Mouse (Mus musculus): ENCODE results near the gene Ggn.
"Not testable (repeated sequence)": the region's sequence is repeated elsewhere in the genome, so short reads cannot be mapped to it uniquely, and the experiment has no call there.

Ggn gene

GRCm38 (mm10) chr7:29170066-29170754, at the start of gene Ggn, which contains the start of gene Spred3:
Gene Ggn, plus strand, starts transcription at chr7:29170210.
Gene Spred3, minus strand, starts transcription at chr7:29170411.
- DNase-seq = peak; percentile 79

GRCm38 (mm10) chr7:29122821-29123220, 47.2 kb upstream of the Ggn start:
- no peak for DNase-seq

- DNase-seq = no peak
Measured at GRCm38 (mm10) chr7:29123531-29124358, 46.3 kb upstream of the Ggn start.

- DNase-seq = no peak
Measured at GRCm38 (mm10) chr7:29124970-29125369, 45.0 kb upstream of the Ggn start, which contains the start of gene Ryr1. Gene Ryr1, minus strand, starts transcription at chr7:29125179.

GRCm38 (mm10) chr7:29126173-29126915, 43.7 kb upstream of the Ggn start:
- peak; percentile 53 for DNase-seq

- no peak for DNase-seq
Measured at GRCm38 (mm10) chr7:29128725-29129124, 41.3 kb upstream of the Ggn start.

GRCm38 (mm10) chr7:29134230-29134629, 35.8 kb upstream of the Ggn start:
- DNase-seq = no peak

- DNase-seq = no peak
Measured at GRCm38 (mm10) chr7:29134693-29135386, 35.2 kb upstream of the Ggn start, which contains the start of gene Rasgrp4. Gene Rasgrp4, plus strand, starts transcription at chr7:29134851.

- DNase-seq = no peak
Measured at GRCm38 (mm10) chr7:29137429-29137828, 32.6 kb upstream of the Ggn start.

- DNase-seq = not testable (repeated sequence)
Measured at GRCm38 (mm10) chr7:29139237-29139636, 30.8 kb upstream of the Ggn start.

- DNase-seq = no peak
Measured at GRCm38 (mm10) chr7:29141416-29141815, 28.6 kb upstream of the Ggn start.

GRCm38 (mm10) chr7:29144006-29144405, 26.0 kb upstream of the Ggn start:
- no peak for DNase-seq

GRCm38 (mm10) chr7:29146625-29147367, 23.2 kb upstream of the Ggn start:
- no peak for DNase-seq

GRCm38 (mm10) chr7:29148771-29149170, 21.2 kb upstream of the Ggn start:
- no peak for DNase-seq

GRCm38 (mm10) chr7:29151486-29151885, 18.5 kb upstream of the Ggn start:
- no peak for DNase-seq

GRCm38 (mm10) chr7:29154018-29154720, 15.8 kb upstream of the Ggn start:
- DNase-seq = peak; percentile 61

GRCm38 (mm10) chr7:29155196-29155837, 14.7 kb upstream of the Ggn start:
- peak; percentile 92 for DNase-seq

GRCm38 (mm10) chr7:29155838-29156782, 13.9 kb upstream of the Ggn start, which contains the start of gene Fam98c:
Gene Fam98c, minus strand, starts transcription at chr7:29156234.
- peak; percentile 92 for DNase-seq

- no peak for DNase-seq
Measured at GRCm38 (mm10) chr7:29158264-29158663, 11.7 kb upstream of the Ggn start.

All from cerebellum, adult 9-10 months (tissue).